Mouse (Mus musculus): ENCODE measurements at regions not wholly inside any gene's neighbourhood (a gene's known extent, or its start where the extent isn't known, plus 50 kb on each side); places are given as distances from the start of the nearest gene placed in this dataset.
"Not testable (repeated sequence)": the region's sequence is repeated elsewhere in the genome, so short reads cannot be mapped to it uniquely, and the experiment has no call there.

DNA sequence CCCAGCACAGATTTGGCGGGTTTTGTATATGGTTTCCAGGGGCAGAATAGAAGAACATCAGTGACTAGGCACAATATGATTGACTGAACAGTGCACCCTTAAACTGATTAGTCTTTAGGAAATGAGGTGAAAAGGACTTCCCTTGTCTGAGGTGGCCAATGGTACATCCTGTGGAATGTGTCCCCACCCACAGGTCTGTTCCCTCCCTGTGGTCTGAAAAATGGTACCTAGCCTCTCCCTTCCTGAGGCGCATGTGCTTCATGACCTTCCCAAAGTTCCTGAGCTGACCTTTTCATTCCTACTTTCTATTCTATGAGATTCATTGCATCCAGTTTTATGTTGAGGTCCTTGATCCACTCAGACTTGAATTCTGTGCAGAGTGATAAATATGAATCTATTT, 76.0 kb downstream of the Zfp97 start:
- DNase-seq (ENCODE audit: low spot score in 2 of 2) = not testable (repeated sequence)

DNA sequence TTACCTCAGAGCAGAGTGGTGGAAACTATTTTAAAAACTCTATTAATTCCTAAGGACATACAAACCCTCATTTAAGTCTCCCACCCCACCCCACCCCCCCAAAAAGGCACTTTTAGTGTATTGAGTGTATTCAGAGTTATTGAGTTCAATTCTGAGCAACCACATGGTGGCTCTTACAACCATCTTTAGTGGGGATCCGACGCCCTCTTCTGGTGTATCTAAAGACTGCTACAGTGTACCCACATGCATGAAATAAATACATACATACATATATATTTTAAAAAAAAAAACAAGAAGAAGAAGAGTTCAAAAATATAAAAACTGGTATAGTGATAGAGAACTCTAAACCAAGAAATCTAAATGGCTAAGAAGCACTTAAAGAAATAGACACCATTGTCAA, 107.9 kb downstream of the Zfp97 start:
- DNase-seq (ENCODE audit: low spot score in 2 of 2) = peak in 1 of 2 experiments; percentile 4

DNA sequence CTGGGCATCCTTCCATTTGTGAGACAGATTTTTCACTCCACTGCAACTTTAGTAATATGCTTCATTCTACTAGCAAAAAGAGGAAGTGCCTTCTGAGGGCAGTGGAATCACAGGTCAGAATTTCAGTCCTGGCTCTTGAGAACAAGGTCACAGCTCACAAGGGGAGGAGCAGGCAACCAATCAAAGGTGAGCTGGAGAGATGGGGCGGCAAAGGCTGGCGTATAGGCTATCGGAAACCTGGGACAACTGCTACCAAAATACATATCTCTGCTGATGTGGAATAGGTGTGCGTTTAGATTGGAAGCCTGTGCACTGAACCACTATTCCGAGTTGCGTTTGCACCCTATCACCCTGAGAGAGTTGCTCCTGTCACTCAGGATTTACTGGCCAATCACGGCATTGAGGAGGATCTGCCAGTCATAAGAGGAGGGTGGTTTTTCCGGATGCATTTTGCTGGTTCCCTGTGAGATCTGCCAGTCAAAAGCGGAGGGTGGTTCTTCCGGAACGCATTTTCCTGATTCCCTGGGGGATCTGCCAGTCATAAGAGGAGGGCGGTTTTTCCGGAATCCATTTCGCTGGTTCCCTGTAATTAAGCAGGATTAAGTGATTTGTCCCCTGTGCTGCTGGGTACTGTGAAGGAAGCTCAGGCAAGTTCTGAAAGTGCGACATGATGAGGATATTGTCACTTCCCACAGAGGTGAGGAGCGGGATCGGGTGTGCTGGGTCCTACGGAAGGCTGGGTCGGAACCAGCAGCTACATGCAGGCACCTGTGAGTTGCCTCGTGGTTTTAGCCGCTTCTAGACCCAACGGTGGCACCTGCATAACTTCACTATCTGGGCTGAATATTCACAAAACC, 113.3 kb downstream of the Zfp97 start:
- peak; percentile 86 to 87 for DNase-seq (ENCODE audit: low spot score in 2 of 2)

GRCm38 (mm10) chr17:17235186-17235482, 113.9 kb downstream of the Zfp97 start:
- not testable (repeated sequence) for DNase-seq (ENCODE audit: low spot score in 2 of 2)
